Mouse (Mus musculus) forelimb bud, embryonic 11.5 days (tissue): ENCODE results near the gene Acer1.

Source experiments
- DNase-seq: peaks from one replicate; pipeline ENCODE4 v3.0.0-alpha.2; 2012; ENCODE audit warnings: low read depth, low spot score

Acer1 gene

DNA sequence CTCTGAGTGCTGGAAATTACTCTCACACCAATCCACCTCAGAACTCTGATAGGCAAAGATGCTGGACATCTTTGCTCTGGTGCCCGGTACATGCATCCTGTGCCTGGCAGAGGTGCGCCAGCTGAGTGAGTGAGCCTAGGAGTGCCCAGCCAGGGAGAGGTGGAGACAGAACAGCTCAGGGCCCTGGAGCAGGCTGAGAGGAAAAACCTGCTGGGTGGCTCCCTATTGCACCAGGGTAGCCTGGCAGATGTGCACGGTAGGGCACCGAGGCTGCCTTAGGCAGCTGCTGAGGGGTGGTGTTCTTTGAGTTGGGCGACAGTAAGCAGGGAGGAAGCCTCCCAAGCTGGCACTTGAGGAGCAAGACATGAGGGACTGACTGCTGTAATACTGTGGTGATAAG is at the start of gene Acer1:
Acer1 (minus strand) TSS at position 114 of the 400 bp plus-strand sequence.
- DNase-seq = no peak

DNA sequence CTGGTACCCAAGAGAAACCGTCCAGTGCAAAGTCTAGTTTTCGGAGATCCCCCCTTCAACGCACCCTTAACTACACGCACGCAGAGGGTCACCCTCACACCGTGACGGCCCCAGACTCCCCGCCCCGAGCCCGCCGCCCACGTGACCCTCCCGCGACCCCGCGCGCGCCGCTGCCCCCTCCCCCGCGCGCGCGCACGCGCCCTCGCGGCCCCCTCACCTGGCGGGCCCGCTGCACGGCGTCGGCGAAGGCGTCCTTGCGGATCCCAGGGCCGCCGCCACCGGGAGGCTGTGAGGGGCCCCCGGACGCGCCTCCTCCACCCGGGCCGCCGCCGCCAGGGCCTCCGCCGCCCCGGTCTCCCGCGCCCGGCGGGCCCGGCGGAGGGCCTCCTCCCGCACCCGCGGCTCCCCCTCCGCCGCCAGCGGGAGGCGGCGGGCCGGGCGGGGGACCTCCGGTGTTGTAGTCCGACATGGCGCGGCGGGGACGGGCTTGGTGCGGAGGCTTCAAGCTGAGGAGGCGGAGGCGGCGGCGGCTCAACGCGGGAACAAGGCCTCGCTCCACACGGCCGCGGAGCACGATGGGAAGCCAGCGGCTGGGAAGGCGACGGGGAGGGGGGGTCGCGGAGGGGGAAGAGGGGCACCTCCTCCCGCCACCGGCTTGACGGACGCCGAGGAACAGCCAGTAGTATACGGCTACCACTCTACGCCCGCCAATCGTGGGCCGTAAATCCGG is 49.2 kb upstream of the Acer1 start, which contains the start of gene Khsrp:
Khsrp (minus strand) TSS at position 592 of the 730 bp plus-strand sequence.
- no peak for DNase-seq

DNA sequence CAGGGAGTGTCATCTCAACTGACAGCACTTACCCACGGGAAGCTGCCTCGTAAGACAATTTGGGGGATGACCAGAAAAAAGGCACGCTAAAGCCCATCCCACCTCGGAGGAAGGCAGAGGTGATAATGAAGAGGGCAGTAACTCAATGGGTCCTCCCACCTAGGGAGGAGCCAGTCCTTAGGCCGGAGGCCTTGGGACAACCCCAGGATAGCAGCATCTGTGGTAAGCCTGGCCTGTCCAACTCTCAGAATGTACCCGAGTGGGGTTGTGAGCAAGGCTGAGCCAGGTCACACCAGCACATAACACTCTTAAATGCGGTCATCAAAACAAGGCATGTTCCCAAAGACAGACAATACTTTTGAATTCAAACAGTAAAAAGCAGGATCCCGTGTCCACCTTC is 47.8 kb upstream of the Acer1 start:
- no peak for DNase-seq

DNA sequence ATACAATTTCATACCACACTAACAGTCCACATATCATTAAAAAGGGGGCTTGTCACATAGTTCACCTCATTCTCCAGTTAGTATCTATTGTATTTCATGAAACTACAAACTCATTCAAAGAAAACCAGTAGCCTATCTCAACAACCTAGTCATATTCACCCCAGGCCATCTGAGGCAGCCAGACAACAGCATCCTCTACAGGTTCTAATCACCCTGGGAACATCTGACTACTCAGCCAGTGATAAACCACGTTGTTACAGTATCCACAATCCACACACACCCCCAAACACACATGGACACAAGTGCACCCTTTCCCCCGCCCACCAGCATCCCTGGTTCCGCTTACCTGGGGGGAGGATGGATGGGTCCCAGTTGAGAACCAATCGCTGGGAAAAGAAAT is 45.5 kb upstream of the Acer1 start:
- DNase-seq = no peak

DNA sequence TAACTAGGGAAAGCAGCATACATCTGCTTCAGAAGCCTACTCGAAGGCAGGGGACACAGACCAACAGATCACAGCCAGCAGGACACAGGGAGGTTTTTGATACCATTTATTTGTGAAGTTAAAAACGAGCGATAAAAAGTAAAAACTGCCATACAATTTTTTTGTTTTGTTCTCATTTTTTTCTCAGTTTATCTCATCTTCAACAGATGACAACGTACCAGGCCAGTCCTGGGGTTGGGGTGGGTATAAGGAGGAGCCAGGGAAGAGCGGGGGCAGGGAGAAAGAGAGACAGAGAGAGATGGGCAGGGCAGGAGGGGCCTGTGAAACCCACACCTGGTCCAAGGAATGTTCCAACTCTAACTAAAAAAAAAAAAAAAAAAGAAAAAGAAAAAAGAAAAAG is 39.0 kb upstream of the Acer1 start:
- no peak for DNase-seq

DNA sequence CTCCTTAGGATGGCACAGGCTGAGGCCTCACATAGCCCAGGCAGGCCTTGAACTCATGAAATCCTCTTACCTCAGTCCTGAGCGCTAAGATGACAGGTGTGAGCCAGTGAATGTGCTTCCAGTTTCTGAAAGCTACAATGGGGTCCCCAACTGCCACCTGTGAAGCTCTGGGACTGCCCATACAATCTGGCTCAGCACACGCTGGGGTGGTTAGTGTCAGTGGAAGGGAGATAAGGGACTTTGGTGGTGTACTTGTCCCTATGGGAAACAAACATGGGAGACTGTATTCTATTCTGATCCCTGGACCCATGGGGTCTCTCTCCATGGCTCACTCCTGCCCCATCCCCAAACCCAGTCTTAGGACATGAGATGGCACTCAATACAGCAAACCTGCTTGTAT is 37.8 kb upstream of the Acer1 start:
- DNase-seq = no peak

DNA sequence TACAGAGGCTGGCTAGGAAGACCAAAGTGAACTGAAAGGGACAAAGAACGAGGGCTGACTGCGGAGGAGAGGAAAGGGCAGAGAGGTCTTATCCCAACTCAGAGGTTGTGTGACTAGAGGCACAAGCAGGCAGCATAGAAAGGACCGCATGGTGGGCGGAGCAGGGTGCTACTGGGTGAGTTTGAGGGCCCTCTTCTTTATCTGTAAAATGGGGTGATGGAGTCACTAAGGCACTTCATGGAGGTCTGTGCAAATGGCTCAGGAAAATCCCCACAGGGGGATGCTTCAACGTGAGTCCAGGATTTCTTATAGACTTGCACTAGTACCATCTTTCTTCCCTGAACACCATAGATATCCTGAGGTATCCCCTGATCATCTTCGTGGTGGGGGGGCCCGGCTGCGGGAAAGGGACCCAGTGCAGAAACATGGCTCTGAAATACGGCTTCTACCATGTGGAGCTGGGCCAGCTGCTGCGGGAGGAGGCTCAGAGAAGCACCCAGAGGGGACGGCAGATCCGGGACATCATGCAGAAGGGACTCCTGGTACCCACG is 30.4 kb upstream of the Acer1 start:
- no peak for DNase-seq

DNA sequence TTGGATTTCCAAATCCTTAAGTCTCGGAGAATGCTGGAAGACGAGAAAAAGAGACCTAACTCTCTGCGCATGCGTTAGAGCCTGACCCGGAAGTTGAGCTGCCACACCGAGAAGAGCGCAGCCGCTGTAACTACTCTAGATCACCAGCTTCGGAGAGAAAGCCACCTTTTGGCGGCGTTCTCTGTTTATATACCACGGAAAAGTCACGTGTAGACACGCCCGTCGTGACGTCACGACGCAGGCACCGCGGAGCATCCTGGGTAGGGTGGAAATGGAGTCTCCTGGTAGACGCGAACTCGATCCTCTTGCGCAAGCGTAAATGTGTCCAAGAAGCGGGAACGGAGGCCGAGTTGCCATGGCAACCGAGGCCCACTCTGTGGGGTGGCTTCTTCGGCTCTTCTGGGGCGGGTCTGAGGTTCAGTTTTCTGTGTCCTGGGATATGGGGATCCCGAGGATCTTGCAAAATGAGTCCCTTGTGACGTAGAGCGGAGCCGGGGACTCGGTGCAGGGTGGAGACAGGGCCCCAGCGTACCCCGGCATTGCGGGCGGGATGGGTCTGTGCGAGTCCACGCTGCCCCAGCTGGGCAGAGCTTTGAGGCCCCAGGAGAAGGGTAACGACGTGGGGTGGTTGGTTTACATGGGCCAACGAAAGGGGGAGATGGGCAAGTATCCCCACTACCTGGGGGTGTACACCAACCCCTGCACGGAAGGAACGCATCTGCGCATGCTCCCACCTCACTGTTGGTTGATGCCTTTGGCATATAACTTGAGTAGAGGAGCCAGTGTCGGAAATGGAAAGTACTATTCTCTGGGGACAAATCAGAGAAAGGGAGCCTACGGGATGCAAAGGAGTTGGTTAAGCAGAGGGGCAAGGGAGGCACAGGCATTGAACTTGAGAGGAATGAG is 29.6 kb upstream of the Acer1 start, which contains the start of the genes Gtf2f1 and Gm17949:
Gtf2f1 (minus strand) TSS at position 53 of the 906 bp plus-strand sequence.
Gm17949 (plus strand) TSS at position 234 of the 906 bp plus-strand sequence.
- DNase-seq = peak; percentile 100

DNA sequence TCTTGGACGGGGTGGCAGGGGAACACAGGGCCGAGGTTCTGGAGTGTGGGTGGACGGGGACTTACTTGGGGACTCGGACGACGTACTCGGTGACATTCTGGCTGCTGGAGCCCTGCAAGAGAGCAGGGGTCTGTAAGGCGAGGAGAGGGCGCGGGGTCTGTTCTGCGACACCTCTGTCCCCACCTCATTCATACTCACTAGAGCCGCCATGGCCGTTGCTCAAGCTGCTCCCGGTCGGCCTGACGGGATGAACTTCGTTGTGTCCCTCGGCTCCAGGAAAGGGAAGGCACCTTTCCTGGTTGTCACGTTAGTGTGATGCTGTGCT is 28.9 kb upstream of the Acer1 start:
- no peak for DNase-seq

DNA sequence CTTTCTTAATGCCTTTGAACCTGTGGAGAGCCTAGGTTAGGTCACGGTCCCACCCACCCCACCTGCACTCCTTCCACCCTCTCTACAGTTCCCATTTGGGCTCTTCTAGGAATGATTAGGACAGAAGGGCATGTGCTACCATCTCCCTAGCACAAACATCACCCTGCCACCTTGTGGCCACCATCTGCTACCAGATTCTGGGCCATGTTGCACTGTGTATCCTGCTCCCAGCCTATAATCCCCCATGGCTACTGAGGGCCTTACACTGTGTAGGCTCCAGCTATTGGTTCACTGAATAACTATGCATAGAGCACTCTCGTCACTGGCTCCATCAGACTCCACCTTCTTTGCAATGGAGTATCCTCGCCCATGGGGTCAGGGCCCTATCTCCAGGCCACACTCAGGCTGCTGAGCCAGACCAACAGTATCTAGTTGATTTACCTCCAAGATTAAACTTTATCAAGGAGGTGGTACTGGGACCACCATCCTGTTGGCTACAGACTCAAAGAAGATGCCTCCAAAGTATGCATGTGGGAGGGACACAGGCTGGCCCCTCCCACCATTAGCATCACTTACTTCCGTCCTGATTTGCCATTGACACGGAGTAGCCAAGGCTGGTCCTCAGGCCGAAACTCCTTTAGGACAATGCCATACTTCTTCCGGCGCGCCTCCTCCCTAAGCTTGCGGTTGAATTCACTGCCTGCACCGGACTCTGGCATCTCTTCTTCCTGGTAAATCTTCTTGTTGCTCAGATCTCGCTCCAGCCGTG is 25.4 kb upstream of the Acer1 start:
- no peak for DNase-seq

DNA sequence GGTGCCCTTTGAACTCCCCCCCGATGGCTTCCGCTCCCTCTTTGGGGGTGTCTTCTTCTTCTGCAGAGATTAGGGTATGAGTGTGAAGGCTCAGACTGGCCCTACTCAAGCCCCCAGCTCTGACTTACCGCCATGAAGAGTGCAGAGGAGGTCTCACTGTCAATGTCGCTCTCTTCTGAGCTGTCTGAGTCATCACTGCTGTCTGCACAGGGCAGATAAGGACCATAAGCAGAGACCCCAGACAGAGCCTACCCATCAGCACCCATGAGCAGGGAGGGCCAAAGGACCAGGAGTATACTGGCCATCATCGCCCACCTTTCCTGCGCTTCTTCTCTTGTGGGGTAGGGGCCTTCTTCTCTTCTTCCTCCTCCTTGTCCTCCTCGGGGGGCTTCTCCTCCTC is 22.1 kb upstream of the Acer1 start:
- no peak for DNase-seq

DNA sequence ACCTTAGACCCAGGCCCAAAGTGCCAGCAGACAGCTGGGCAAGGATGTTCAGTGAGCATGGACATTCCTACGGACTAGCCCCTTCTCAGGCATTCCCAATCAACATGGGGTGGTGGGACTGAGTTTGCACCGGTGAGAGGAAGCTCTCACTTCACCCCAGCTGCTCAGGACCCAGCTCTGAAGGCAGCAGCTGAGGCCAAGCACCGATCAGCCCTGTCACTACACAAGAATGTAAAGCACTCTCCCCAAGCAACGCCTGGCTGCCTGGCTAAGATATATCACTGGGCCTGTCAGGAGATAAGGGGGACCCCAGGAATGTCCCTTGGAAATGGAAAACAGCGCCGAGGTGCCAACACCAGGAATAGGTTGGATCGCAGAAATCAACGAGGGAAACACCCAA is 19.3 kb upstream of the Acer1 start:
- DNase-seq = no peak

DNA sequence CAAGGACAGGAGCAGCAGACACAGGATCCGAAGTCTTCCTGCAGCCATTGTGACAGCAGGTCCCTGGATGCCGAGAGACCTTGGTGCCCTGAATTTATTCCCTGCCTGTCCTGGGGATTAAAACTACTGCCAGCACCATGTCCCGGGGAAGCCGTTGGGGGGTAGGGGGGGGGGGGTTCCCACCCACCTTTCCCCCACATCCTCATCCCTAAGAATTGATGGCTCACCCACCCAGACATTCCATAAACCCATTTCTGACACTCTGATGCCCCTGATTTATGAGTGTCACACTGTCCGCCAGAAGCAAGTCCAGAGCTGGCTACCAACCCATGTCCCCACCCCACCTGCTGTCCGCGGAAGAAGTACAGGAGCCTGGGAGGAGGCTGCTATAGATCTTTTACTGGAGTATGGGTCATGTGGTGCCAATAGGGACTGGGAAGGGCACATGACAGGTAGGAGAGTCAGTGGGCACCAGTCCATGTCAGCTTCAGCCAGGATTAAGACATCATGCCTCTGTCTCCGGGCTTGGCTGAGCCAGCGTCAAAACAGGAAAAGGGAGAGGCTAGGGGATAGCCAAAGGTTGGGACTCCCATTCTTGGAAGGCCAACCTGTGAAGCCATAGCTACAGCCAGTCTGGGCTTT is 18.2 kb upstream of the Acer1 start, which contains the start of gene Pspn:
Pspn (minus strand) TSS at position 51 of the 642 bp plus-strand sequence.
- no peak for DNase-seq

DNA sequence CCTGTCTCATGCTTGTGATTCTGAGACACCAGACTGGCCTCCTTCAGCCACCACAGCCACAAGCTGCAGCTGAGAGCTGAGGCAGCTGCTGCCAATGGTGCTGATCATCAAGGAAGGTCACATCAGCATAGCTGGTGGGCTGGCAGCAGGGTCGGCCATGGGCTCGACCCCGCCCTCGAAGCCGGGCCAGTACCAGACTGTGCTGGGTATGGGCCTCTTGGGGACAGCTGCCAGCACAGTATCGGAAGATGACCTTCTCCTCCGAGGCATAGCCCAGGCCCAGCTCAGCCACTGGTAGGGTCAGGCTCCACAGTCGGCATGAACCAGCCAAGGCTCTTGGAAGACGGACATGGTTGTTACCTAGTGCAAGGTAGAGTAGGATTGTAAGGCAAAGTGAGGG is 17.5 kb upstream of the Acer1 start:
- DNase-seq = no peak

DNA sequence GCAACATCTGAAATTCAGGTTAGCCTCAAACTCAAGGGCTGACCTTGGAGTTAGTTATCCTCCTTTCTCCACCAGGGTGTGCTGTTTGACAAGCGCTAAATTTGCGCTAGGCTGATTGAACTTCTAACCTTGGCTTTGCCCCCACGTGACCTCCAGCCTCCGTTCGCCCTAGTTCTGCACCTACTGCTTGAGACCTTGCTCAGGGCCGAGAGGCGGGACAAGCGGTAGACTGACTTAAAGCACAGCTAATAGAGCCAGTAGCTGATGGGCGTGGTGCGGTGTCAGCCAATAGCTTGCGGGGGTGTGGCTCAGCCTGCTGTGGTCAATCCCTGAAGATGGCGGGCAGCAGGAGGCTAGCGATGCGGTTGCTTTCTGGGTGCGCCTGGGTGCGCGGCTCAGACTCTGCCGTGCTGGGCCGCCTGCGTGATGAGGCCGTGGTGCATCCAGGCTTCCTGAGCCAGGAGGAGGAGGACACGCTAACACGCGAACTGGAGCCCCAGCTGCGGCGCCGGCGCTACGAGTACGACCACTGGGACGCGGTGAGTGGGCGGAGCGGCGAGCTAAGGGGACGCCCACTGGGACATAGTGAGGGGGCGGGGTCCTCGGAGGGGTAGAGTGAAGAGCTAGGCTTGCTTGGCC is 15.2 kb upstream of the Acer1 start, which contains the start of gene Alkbh7:
Alkbh7 (plus strand) TSS at position 311 of the 639 bp plus-strand sequence.
- DNase-seq = peak; percentile 97

DNA sequence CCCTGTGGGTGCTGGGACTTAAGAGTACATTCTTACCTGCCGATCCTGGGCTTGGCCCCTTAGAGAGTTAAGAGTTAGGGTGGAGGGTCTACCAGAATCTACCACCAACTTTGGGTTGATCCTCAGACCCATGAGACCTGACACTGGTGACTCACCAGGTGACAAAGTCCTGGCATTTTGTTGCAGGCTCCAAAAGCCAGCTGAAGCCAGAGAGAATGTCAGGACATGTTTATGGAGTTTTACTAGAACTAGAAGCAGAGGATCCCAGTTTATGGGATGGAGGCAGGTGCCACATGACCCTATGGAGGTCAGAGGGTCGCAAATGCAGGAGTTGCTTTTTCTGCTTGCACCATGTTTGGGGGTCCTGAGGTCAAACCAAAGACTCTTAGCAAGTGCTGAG is 14.6 kb upstream of the Acer1 start:
- DNase-seq = no peak

DNA sequence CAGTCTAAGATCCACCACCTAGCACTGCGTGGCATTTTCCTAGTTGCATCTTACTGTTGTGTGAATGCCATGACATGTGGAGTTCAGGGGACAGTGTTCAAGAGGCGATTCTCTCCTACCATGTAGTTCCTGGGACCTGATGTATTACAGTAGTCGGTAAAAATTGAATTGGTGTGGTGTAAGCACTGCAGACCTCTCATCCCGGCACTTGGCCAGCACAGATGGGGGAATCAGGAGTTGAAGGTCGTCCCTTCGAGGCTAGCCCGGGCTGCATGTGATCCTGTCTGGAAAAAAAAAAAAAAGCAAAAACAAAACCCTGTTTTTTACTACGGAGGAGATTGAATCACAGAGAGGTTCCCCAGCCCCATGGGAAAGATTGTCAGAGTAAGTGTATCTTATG is 13.1 kb upstream of the Acer1 start:
- DNase-seq = no peak

DNA sequence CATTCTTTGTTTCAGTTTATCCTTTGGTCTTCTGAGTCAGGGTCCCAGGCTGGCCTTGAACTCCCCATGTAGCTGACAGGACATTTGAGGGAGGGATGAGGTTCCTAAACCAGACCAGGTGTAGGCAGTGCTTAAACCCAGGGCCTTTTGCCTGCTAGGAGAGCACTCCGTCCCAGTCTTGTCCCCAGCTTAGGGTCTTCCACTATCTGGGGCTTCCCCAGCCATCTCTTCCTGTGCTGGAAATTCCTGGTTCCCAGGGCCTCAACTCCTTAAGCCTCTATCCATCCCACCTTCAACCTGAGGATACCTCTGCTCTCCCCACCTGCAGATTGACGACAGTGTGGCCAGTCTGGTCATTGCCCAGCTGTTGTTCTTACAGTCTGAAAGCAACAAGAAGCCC is 9.0 kb upstream of the Acer1 start:
- no peak for DNase-seq

DNA sequence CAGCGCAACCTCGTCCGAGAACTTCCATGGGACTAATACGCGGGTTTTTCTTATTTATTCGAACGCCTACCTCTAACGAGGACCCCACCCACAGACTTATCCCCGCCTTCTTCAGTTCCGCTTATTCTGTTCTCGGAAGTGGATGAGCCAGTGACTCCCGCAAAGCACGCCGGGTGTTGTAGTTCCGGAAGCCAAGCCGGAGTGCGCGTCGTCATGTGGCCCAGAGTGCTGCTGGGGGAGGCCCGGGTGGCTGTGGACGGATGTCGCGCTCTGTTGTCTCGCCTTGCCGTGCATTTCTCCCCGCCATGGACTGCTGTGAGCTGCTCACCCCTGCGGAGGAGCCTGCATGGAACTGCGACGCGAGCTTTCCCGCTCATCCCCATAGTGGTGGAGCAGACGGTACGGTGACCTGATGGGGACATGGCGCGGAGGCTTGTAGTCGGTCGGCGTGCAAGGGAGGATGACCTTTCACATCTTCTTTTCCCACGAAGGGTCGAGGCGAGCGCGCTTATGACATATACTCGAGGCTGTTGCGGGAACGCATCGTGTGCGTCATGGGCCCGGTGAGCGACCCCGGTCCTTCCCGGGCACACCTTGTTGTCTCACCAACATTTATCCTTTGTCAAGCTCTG is 8.3 kb upstream of the Acer1 start, which contains the start of gene Clpp:
Clpp (plus strand) TSS at position 191 of the 632 bp plus-strand sequence.
- peak; percentile 93 for DNase-seq
